Mouse (Mus musculus): ENCODE data around the gene Krtap12-1. TPM values are rescaled to one million over a fixed set of nuclear protein-coding genes. Genes with fewer than 3 reads are reported as not detected.
"Not testable (repeated sequence)": the region's sequence is repeated elsewhere in the genome, so short reads cannot be mapped to it uniquely, and the experiment has no call there.

The Krtap12-1 gene
- polyA plus RNA-seq, 1 experiment from 2014 or later = not detected

GRCm38 (mm10) chr10:77752312-77752711 lies 31.9 kb downstream of the Krtap12-1 start:
- H3K27ac ChIP-seq (replicated peaks); H3K4me3 ChIP-seq; ATAC-seq (ENCODE audit: low FRiP score, low read depth); H3K27me3 ChIP-seq; H3K9me3 ChIP-seq; H3K9ac ChIP-seq; H3K4me1 ChIP-seq (replicated peaks); H3K36me3 ChIP-seq; H3K4me2 ChIP-seq: not testable (repeated sequence)
- WGBS = 61% methylated on average over 3 of the region's 3 CpGs

- H3K27me3 ChIP-seq = no peaks in the 10 kb centered on the region
- no peak for ATAC-seq (ENCODE audit: low FRiP score, low read depth)
- H3K4me3 ChIP-seq = no peak overlapping the region
- no peak overlapping the region for H3K9ac ChIP-seq
- H3K9me3 ChIP-seq = no peaks in the 10 kb centered on the region
- H3K27ac ChIP-seq (replicated peaks) = no peak overlapping the region
- no peaks in the 10 kb centered on the region for H3K36me3 ChIP-seq
- H3K4me2 ChIP-seq = no peak overlapping the region
- H3K4me1 ChIP-seq (replicated peaks) = no peaks in the 10 kb centered on the region
These were observed 33.0 kb downstream of the Krtap12-1 start for GRCm38 (mm10) chr10:77753448-77753847.

- WGBS = 50% methylated on average over 1 of the region's 1 CpGs
- H3K9ac ChIP-seq; H3K4me3 ChIP-seq; H3K27ac ChIP-seq (replicated peaks); H3K4me2 ChIP-seq; H3K36me3 ChIP-seq; H3K4me1 ChIP-seq (replicated peaks); H3K9me3 ChIP-seq; H3K27me3 ChIP-seq; ATAC-seq (ENCODE audit: low FRiP score, low read depth): not testable (repeated sequence)
These were observed 39.2 kb downstream of the Krtap12-1 start, which contains the start of gene Gm3233 for GRCm38 (mm10) chr10:77759582-77759981. Gene Gm3233, minus strand, starts transcription at chr10:77759682.

GRCm38 (mm10) chr10:77769727-77770126 lies 49.3 kb downstream of the Krtap12-1 start:
- no peak overlapping the region for H3K4me3 ChIP-seq
- no peak overlapping the region for H3K4me2 ChIP-seq
- H3K9me3 ChIP-seq = no peaks in the 10 kb centered on the region
- no peaks in the 10 kb centered on the region for H3K36me3 ChIP-seq
- no peaks in the 10 kb centered on the region for H3K4me1 ChIP-seq (replicated peaks)
- 86% methylated on average over 1 of the region's 1 CpGs for WGBS
- ATAC-seq (ENCODE audit: low FRiP score, low read depth) = no peak
- H3K27me3 ChIP-seq = no peaks in the 10 kb centered on the region
- no peak overlapping the region for H3K27ac ChIP-seq (replicated peaks)
- no peak overlapping the region for H3K9ac ChIP-seq

Other genes with a start within 250 kb of the Krtap12-1 start
- gene Fam207a, start 204.8 kb upstream of the Krtap12-1 start, polyA plus RNA-seq (2015; fragmentation: Nextera tagmentation; extraction: Ambion mirVana) = 45.1 and 48.4 TPM in 2 replicates
- gene Itgb2, start 190.3 kb upstream of the Krtap12-1 start, polyA plus RNA-seq (2015; fragmentation: Nextera tagmentation; extraction: Ambion mirVana) = 1.1 and 1.5 TPM in 2 replicates
- 75.2 and 81.7 TPM in 2 replicates for gene Pttg1ip, start 138.9 kb upstream of the Krtap12-1 start, polyA plus RNA-seq (2015; fragmentation: Nextera tagmentation; extraction: Ambion mirVana)
- 282 and 283 TPM in 2 replicates for gene Sumo3, start 114.5 kb upstream of the Krtap12-1 start, polyA plus RNA-seq (2015; fragmentation: Nextera tagmentation; extraction: Ambion mirVana)
- gene Gm49325, start 114.4 kb upstream of the Krtap12-1 start, polyA plus RNA-seq (2015; fragmentation: Nextera tagmentation; extraction: Ambion mirVana) = 2.9 TPM in 1 of 2 replicates, not detected in the other
- gene Ube2g2, start 98.3 kb upstream of the Krtap12-1 start, polyA plus RNA-seq (2015; fragmentation: Nextera tagmentation; extraction: Ambion mirVana) = 83.8 and 90.0 TPM in 2 replicates
- gene Tspear, start 34.0 kb upstream of the Krtap12-1 start, polyA plus RNA-seq (2015; fragmentation: Nextera tagmentation; extraction: Ambion mirVana) = 0.99 and 1.3 TPM in 2 replicates
- not detected in 2 replicates for gene Gm19402, start 29.8 kb upstream of the Krtap12-1 start, polyA plus RNA-seq (2015; fragmentation: Nextera tagmentation; extraction: Ambion mirVana)
- not detected in 2 replicates for gene Gm9508, start 23.4 kb upstream of the Krtap12-1 start, polyA plus RNA-seq (2015; fragmentation: Nextera tagmentation; extraction: Ambion mirVana)
- gene Gm10272, start 14.0 kb upstream of the Krtap12-1 start, polyA plus RNA-seq (2015; fragmentation: Nextera tagmentation; extraction: Ambion mirVana) = not detected in 2 replicates
- not detected in 2 replicates for gene Gm10024, start 9.1 kb upstream of the Krtap12-1 start, polyA plus RNA-seq (2015; fragmentation: Nextera tagmentation; extraction: Ambion mirVana)
- not detected in 2 replicates for gene Gm10142, start 4.8 kb upstream of the Krtap12-1 start, polyA plus RNA-seq (2015; fragmentation: Nextera tagmentation; extraction: Ambion mirVana)
- gene Gm10100, start 5.9 kb downstream of the Krtap12-1 start, polyA plus RNA-seq (2015; fragmentation: Nextera tagmentation; extraction: Ambion mirVana) = not detected in 2 replicates
- gene Gm18596, start 22.0 kb downstream of the Krtap12-1 start, polyA plus RNA-seq (2015; fragmentation: Nextera tagmentation; extraction: Ambion mirVana) = not detected in 2 replicates
- gene Gm9736, start 30.8 kb downstream of the Krtap12-1 start, polyA plus RNA-seq (2015; fragmentation: Nextera tagmentation; extraction: Ambion mirVana) = not detected in 2 replicates
- not detected in 2 replicates for gene Gm3233, start 39.1 kb downstream of the Krtap12-1 start, polyA plus RNA-seq (2015; fragmentation: Nextera tagmentation; extraction: Ambion mirVana)
- gene Gm3238, start 50.7 kb downstream of the Krtap12-1 start, polyA plus RNA-seq (2015; fragmentation: Nextera tagmentation; extraction: Ambion mirVana) = not detected in 2 replicates
- gene Gm7138, start 56.3 kb downstream of the Krtap12-1 start, polyA plus RNA-seq (2015; fragmentation: Nextera tagmentation; extraction: Ambion mirVana) = not detected in 2 replicates
- not detected in 2 replicates for gene Gm3250, start 61.9 kb downstream of the Krtap12-1 start, polyA plus RNA-seq (2015; fragmentation: Nextera tagmentation; extraction: Ambion mirVana)
- not detected in 2 replicates for gene Gm7137, start 67.6 kb downstream of the Krtap12-1 start, polyA plus RNA-seq (2015; fragmentation: Nextera tagmentation; extraction: Ambion mirVana)
- gene Gm9639, start 74.5 kb downstream of the Krtap12-1 start, polyA plus RNA-seq (2015; fragmentation: Nextera tagmentation; extraction: Ambion mirVana) = not detected in 2 replicates
- not detected in 2 replicates for gene Gm19668, start 78.5 kb downstream of the Krtap12-1 start, polyA plus RNA-seq (2015; fragmentation: Nextera tagmentation; extraction: Ambion mirVana)
- gene Gm9507, start 91.2 kb downstream of the Krtap12-1 start, polyA plus RNA-seq (2015; fragmentation: Nextera tagmentation; extraction: Ambion mirVana) = not detected in 2 replicates
- gene Gm2696, start 94.1 kb downstream of the Krtap12-1 start, polyA plus RNA-seq (2015; fragmentation: Nextera tagmentation; extraction: Ambion mirVana) = not detected in 2 replicates
- gene Krtap10-4, start 106.5 kb downstream of the Krtap12-1 start, polyA plus RNA-seq (2015; fragmentation: Nextera tagmentation; extraction: Ambion mirVana) = not detected in 2 replicates
- not detected in 2 replicates for gene Krtap10-10, start 115.3 kb downstream of the Krtap12-1 start, polyA plus RNA-seq (2015; fragmentation: Nextera tagmentation; extraction: Ambion mirVana)
- not detected in 2 replicates for gene Gm36176, start 126.2 kb downstream of the Krtap12-1 start, polyA plus RNA-seq (2015; fragmentation: Nextera tagmentation; extraction: Ambion mirVana)
- gene Gm10318, start 132.3 kb downstream of the Krtap12-1 start, polyA plus RNA-seq (2015; fragmentation: Nextera tagmentation; extraction: Ambion mirVana) = not detected in 2 replicates
- not detected in 2 replicates for gene Gm3285, start 141.4 kb downstream of the Krtap12-1 start, polyA plus RNA-seq (2015; fragmentation: Nextera tagmentation; extraction: Ambion mirVana)
- gene Lrrc3, start 181.9 kb downstream of the Krtap12-1 start, polyA plus RNA-seq (2015; fragmentation: Nextera tagmentation; extraction: Ambion mirVana) = 21.4 and 23.9 TPM in 2 replicates
- gene Trpm2, start 250.0 kb downstream of the Krtap12-1 start, polyA plus RNA-seq (2015; fragmentation: Nextera tagmentation; extraction: Ambion mirVana) = 5.4 and 7.1 TPM in 2 replicates